Mouse (Mus musculus) midbrain, postnatal 0 days (tissue): ENCODE data around the gene Ncoa4. TPM values are rescaled to one million over a fixed set of nuclear protein-coding genes. Genes with fewer than 3 reads are reported as not detected.

Experiments
- ATAC-seq: fragments of 200-750 bp; cut with Nextera tagmentation; 2 replicates; pipeline ENCODE4 v1.8.0; 2017; ENCODE audit warnings: moderate number of reproducible peaks, mild to moderate bottlenecking, moderate TSS enrichment, moderate library complexity; ENCODE audit not compliant: low FRiP score
- DNase-seq: peaks from one replicate; pipeline ENCODE4 v3.0.0-alpha.2; 2015; ENCODE audit warnings: low spot score
- H3K27ac ChIP-seq: fragments of 300-500 bp; sonication (generic); 2 replicates; pipeline ENCODE4 v1.5.1; 2014; ENCODE audit warnings: low read depth, mild to moderate bottlenecking, low read length, mixed read lengths
- H3K27me3 ChIP-seq: fragments of 300-500 bp; sonication (generic); 2 replicates; pipeline ENCODE4 v1.6.1; 2014; ENCODE audit warnings: low read length, control low read depth, mixed read lengths; ENCODE audit not compliant: insufficient read depth
- H3K36me3 ChIP-seq: fragments of 300-500 bp; sonication (generic); 2 replicates; pipeline ENCODE4 v1.6.1; 2014; ENCODE audit warnings: low read length, control low read depth, mixed read lengths; ENCODE audit not compliant: insufficient read depth
- H3K4me1 ChIP-seq: fragments of 300-500 bp; sonication (generic); 2 replicates; pipeline ENCODE4 v1.6.1; 2014; ENCODE audit warnings: mild to moderate bottlenecking, control low read depth, antibody characterized with exemption, low read length, mixed read lengths; ENCODE audit not compliant: insufficient read depth
- H3K4me2 ChIP-seq: fragments of 300-500 bp; sonication (generic); 2 replicates; pipeline ENCODE4 v1.6.1; 2014; ENCODE audit warnings: low read depth, mild to moderate bottlenecking, low read length, mixed read lengths; ENCODE audit not compliant: poor library complexity, severe bottlenecking
- H3K4me3 ChIP-seq: fragments of 300-500 bp; sonication (generic); 2 replicates; pipeline ENCODE4 v1.5.1; 2014; ENCODE audit warnings: low read depth, mild to moderate bottlenecking, low read length, moderate library complexity
- H3K9ac ChIP-seq: fragments of 300-500 bp; sonication (generic); replicated peaks from 2 replicates; pipeline ENCODE4 v1.6.1; 2014; ENCODE audit warnings: mild to moderate bottlenecking, low read length, moderate library complexity, mixed read lengths; ENCODE audit not compliant: poor library complexity, severe bottlenecking
- H3K9me3 ChIP-seq: fragments of 300-500 bp; sonication (generic); 2 replicates; pipeline ENCODE4 v1.6.1; 2016; ENCODE audit warnings: low read length, control low read depth
- CTCF ChIP-seq: IDR thresholded peaks from 2 replicates; pipeline ENCODE4 v1.5.1; 2016; ENCODE audit warnings: antibody characterized with exemption, mild to moderate bottlenecking
- WGBS: fragments of 180-500 bp; shearing (Covaris S2); extraction: QIAGEN DNeasy Blood & Tissue Kit; methylation state at CpG from one replicate; pipeline ENCODE4 v1.1.7; 2014; 5-methylcytosine and 5-hydroxymethylcytosine counted together
- polyA plus RNA-seq: library from polyadenylated mRNA; unstranded; fragments of >200 nt; fragmentation: Nextera tagmentation; extraction: Ambion mirVana; gene quantifications from 2 replicates; pipeline ENCODE4 v1.2.1, GENCODE M21; 2015
- total RNA-seq: library from RNA; depleted of rRNA; stranded (reverse); fragments of >200 nt; gene quantifications from 2 replicates; pipeline ENCODE4 v1.2.3, GENCODE M21; 2014

Ncoa4 gene
- total and polyA plus RNA-seq, 2 experiments from 2014 or later = 80.1 to 151 TPM

GRCm38 (mm10) chr14:32144734-32145133, 14.9 kb upstream of the Ncoa4 start:
- Histone ChIP-seq H3K4me2 (no peak overlapping the region), H3K4me1 (no peaks in the 10 kb centered on the region), H3K9ac (no peak overlapping the region), H3K27me3 (no peaks in the 10 kb centered on the region), H3K36me3 (no peaks in the 10 kb centered on the region), H3K4me3 (no peak overlapping the region), H3K27ac (no peak overlapping the region), H3K9me3 (0 out of 2 replicates have a peak, but pooled peaks cover 4% of the 10 kb centered on the region)
- ATAC-seq = no peak
- DNase-seq = no peak
- TF ChIP-seq CTCF = no peak

GRCm38 (mm10) chr14:32145401-32145800, 14.3 kb upstream of the Ncoa4 start:
- Histone ChIP-seq H3K4me2 (no peak overlapping the region), H3K36me3 (no peaks in the 10 kb centered on the region), H3K9me3 (0 out of 2 replicates have a peak, but pooled peaks cover 4% of the 10 kb centered on the region), H3K4me1 (no peaks in the 10 kb centered on the region), H3K4me3 (no peak overlapping the region), H3K9ac (no peak overlapping the region), H3K27ac (no peak overlapping the region), H3K27me3 (no peaks in the 10 kb centered on the region)
- DNase-seq (no peak), ATAC-seq (no peak)
- TF ChIP-seq CTCF = no peak
- WGBS = 81% methylated on average over 4 of the region's 4 CpGs

GRCm38 (mm10) chr14:32145809-32146511, 13.7 kb upstream of the Ncoa4 start:
- no peak for TF ChIP-seq CTCF
- ATAC-seq = no peak
- Histone ChIP-seq H3K36me3 (no peaks in the 10 kb centered on the region), H3K4me2 (no peak overlapping the region), H3K4me1 (no peaks in the 10 kb centered on the region), H3K9me3 (0 out of 2 replicates have a peak, but pooled peaks cover 4% of the 10 kb centered on the region), H3K4me3 (no peak overlapping the region), H3K9ac (no peak overlapping the region), H3K27me3 (no peaks in the 10 kb centered on the region), H3K27ac (no peak overlapping the region)
- 90% methylated on average over 7 of the region's 7 CpGs for WGBS
- no peak for DNase-seq

- H3K9me3 ChIP-seq = 0 out of 2 replicates have a peak, but pooled peaks cover 4% of the 10 kb centered on the region
- H3K9ac ChIP-seq = no peak overlapping the region
- 62% methylated on average over 2 of the region's 2 CpGs for WGBS
- no peak overlapping the region for H3K4me2 ChIP-seq
- DNase-seq (no peak), ATAC-seq (no peak)
- H3K4me3 ChIP-seq = no peak overlapping the region
- no peaks in the 10 kb centered on the region for H3K36me3 ChIP-seq
- no peak for TF ChIP-seq CTCF
- H3K4me1 ChIP-seq = no peaks in the 10 kb centered on the region
- no peak overlapping the region for H3K27ac ChIP-seq
- no peaks in the 10 kb centered on the region for H3K27me3 ChIP-seq
Observed at GRCm38 (mm10) chr14:32146578-32146977, 13.1 kb upstream of the Ncoa4 start.

- no peak overlapping the region for H3K9ac ChIP-seq
- no peak overlapping the region for H3K27ac ChIP-seq
- WGBS = 98% methylated on average over 2 of the region's 2 CpGs
- TF ChIP-seq CTCF = 0 out of 2 replicates have a peak, but pooled peaks have one; percentile 6
- H3K4me1 ChIP-seq = no peaks in the 10 kb centered on the region
- no peaks in the 10 kb centered on the region for H3K27me3 ChIP-seq
- no peaks in the 10 kb centered on the region for H3K36me3 ChIP-seq
- no peak overlapping the region for H3K4me2 ChIP-seq
- no peak overlapping the region for H3K4me3 ChIP-seq
- ATAC-seq (no peak), DNase-seq (no peak)
- 0 out of 2 replicates have a peak, but pooled peaks cover 4% of the 10 kb centered on the region for H3K9me3 ChIP-seq
Observed at GRCm38 (mm10) chr14:32150872-32151271, 8.8 kb upstream of the Ncoa4 start.

- no peak overlapping the region for H3K4me2 ChIP-seq
- no peaks in the 10 kb centered on the region for H3K4me1 ChIP-seq
- 89% methylated on average over 18 of the region's 18 CpGs for WGBS
- no peak overlapping the region for H3K9ac ChIP-seq
- no peaks in the 10 kb centered on the region for H3K27me3 ChIP-seq
- no peak overlapping the region for H3K4me3 ChIP-seq
- TF ChIP-seq CTCF = no peak
- no peak overlapping the region for H3K27ac ChIP-seq
- no peak for ATAC-seq
- H3K9me3 ChIP-seq = 0 out of 2 replicates have a peak, but pooled peaks cover 4% of the 10 kb centered on the region
- DNase-seq = no peak
- no peaks in the 10 kb centered on the region for H3K36me3 ChIP-seq
Observed at GRCm38 (mm10) chr14:32152243-32152965, 7.3 kb upstream of the Ncoa4 start.
